Mouse (Mus musculus) right cerebral cortex, adult 2 months (tissue): Measurements from ENCODE around the gene Map2k5.
A peak's percentile ranks its signal among the peaks of the same experiment; 100 is the strongest.

ENCODE experiments used
- DNase-seq, 2 experiments: peaks; one replicate each; pipeline ENCODE4 v3.0.0; 2021 to 2022; ENCODE audit warnings: low spot score in 2 of 2

Gene Map2k5

DNA sequence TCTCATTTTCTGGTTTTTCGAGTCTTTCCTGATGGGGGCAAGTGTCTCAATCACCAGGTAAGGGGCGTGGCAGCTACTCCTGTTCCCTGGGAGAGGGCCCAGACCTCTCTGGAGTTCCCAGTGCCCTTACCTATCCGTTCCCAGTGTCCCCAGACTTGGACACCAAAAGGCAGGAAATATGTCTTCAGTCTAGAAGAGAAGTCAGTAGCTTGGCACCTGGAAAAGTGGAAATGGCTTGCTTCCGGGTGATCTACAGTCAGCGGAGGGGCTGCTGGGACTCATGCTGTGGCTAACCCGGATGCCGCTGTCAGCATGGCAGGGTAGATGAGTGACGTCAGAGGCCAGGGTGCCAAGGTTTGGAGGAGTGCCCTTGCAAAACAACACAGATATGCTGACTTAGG, 248.1 kb downstream of the Map2k5 start:
- no peak for DNase-seq

DNA sequence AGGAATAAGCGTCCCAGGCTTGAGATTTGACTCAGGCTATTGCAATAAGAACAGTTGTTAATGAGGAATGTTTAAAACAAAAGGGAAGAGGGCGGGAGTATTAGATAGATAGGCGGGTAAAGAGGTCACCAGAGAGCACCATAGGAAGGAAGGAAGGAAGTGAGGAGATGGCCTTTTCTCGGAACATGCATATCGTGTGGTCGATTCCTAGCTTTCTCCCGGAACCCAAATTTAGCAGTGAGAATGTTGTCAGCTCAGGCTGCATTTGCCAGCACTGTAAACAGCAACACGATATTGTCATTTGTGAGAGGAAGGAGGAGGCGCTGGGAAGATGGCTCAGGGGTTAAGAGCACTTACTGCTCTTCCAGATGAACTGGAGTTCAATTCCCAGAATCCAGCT, 253.2 kb downstream of the Map2k5 start:
- DNase-seq = no peak

DNA sequence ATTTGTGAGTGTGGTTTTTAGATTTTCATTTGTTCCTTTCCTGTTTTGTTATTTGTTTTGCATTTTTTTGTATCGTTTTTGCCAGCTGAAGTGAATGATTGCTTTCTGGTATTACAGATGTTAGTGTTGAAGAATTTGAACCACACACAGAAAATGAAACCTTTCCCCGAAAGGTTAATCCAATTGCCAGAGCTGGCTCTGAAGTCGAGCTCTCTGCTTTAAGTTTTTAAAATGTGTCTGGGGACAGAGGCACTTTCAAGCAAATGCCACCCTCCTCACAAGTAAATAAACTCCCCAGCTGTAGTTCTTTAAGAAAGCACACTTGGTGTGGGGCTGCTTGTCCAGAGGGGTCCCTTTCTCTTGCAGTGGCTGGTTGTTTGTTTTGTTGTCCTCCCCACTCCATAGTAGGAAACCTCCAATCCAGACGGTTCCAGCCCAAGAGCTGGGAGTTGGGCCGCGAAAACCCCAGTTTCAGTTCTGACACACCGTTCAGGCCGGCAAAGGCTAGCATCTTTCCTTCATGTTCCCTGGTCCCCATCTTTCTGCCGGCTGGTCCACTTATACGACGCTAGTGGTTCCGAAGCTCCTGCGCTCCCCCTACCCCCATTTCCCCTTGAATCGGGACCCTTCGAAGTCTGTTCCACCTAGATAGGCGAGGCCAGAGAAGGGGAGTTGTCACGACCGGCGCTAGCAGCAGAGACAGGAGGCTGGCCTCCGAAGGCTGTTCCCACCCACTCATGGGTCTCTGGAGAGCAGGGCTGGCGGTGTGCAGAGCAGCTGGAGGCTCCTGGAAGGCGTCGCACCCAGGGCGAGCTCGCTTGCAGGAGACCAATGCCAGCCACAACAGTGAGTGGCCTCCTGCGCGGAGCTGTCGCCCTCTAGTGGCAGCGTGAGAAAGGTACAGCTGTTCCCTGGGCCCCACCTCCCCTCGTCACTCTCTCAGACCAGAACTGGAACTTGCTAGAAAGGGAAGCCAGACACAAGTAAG, 254.0 kb downstream of the Map2k5 start:
- DNase-seq = peak; percentile 89 to 91

DNA sequence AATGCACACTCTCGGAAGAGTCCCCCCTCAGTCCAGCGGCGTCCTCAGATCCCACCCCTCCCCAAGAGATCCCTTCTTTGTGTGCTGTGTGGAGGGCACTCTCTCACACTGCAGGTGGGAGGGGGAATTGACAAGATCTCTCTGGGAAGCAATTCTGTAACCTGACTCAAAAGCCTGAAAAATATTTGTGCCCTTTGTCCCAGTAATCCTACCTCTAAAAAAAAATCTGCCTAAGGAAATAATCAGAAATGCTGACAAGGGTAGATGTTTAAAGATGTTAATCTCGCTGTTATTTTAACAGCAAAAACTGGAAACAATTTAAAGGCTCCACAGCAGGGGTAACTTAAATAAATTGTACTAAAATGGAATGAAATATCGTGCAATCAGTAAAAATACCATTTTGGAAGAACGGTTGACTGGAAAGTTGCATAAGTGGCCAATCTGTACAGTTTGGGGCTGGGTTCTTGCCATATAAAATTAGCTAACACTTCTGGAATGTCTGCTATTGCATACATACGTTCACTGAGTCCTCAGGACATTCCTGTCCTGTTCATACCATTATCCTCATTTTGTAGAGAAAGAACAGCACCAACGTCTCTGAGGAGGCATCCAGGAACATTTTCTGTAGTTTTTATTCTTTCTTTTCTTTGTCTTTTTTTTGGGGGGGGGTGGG, 255.4 kb downstream of the Map2k5 start:
- DNase-seq = no peak

DNA sequence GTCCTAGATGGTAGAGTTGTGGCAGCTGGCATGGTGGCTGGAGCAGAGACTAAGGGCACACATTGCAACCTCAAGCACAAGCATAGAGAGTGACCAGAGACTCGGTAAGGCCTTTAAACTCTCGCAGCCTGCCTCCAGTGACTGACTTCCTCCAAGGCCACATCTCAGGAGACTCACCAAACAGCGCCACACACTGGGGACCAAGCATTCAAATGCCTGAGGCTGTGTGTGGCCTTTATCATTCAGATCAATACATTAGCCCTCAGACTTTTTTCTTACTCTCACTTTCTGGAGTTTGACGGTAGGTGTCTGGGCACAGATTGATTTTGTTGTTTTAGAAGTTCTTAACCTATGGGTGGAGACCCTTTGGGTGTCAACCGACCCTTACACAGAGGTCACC, 259.3 kb downstream of the Map2k5 start:
- no peak for DNase-seq
